Mouse (Mus musculus) heart, adult 2 months (tissue): ENCODE results near the gene Mei1. TPM values are rescaled to one million over a fixed set of nuclear protein-coding genes. Genes with fewer than 3 reads are reported as not detected.

Experiments used
- DNase-seq, 2 experiments: peaks; one replicate each; pipeline ENCODE4 v3.0.0; 2021
- H3K27ac ChIP-seq: fragments of 200-600 bp; 2 replicates; pipeline ENCODE4 v1.8.1; 2022
- H3K27me3 ChIP-seq: fragments of 200-500 bp; 2 replicates; pipeline ENCODE4 v1.6.1; 2012; ENCODE audit warnings: mild to moderate bottlenecking, low read length, inconsistent platforms, mixed read lengths; ENCODE audit not compliant: control insufficient read depth, insufficient read depth
- H3K36me3 ChIP-seq: fragments of 200-500 bp; 2 replicates; pipeline ENCODE4 v1.6.1; 2012; ENCODE audit warnings: low read length, inconsistent platforms; ENCODE audit not compliant: control insufficient read depth, insufficient read depth
- H3K4me1 ChIP-seq: fragments of 200-500 bp; 2 replicates; pipeline ENCODE4 v1.6.1; 2011; ENCODE audit warnings: low read length; ENCODE audit not compliant: control insufficient read depth, insufficient read depth
- H3K4me3 ChIP-seq: fragments of 200-600 bp; 2 replicates; pipeline ENCODE4 v1.8.1; 2022
- H3K79me2 ChIP-seq: fragments of 200-500 bp; replicated peaks from 2 replicates; pipeline ENCODE4 v1.6.1; 2012; ENCODE audit warnings: mild to moderate bottlenecking, inconsistent platforms, low read length, moderate library complexity, mixed read lengths; ENCODE audit not compliant: control insufficient read depth, insufficient read depth
- H3K9ac ChIP-seq: fragments of 200-500 bp; 2 replicates; pipeline ENCODE4 v1.6.1; 2012; ENCODE audit warnings: low read depth, mild to moderate bottlenecking, control low read depth, inconsistent platforms, low read length, mixed read lengths
- CTCF ChIP-seq: fragments of 200-600 bp; IDR thresholded peaks from 2 replicates; pipeline ENCODE4 v1.8.1; 2022; ENCODE audit warnings: antibody characterized with exemption, mild to moderate bottlenecking, moderate library complexity
- EP300 ChIP-seq: fragments of 200-500 bp; IDR thresholded peaks from 2 replicates; pipeline ENCODE4 v1.6.1; 2011; ENCODE audit warnings: low read depth, low read length, control low read depth; ENCODE audit not compliant: insufficient read depth
- POLR2A ChIP-seq: fragments of 200-500 bp; IDR thresholded peaks from 2 replicates; pipeline ENCODE4 v1.6.1; 2011; ENCODE audit warnings: mild to moderate bottlenecking, low read depth, low read length, control low read depth; ENCODE audit not compliant: insufficient read depth
- WGBS: fragments of 180-500 bp; shearing (Covaris S2); methylation state at CpG from one replicate; pipeline ENCODE4 v1.1.7; 2018; 5-methylcytosine and 5-hydroxymethylcytosine counted together
- intact Hi-C: fragments of 180-260 bp; cut with DNase I; formaldehyde crosslinking; loops from one replicate; pipeline ENCODE4 v1.15.1; 2025
- polyA plus RNA-seq: library from polyadenylated mRNA; depleted of rRNA; stranded (reverse); fragments of >200 nt; gene quantifications from 2 replicates; pipeline ENCODE4 v1.2.3, GENCODE M21; 2012
- total RNA-seq, 2 experiments: library from RNA; stranded (reverse); gene quantifications; 2 replicates each; pipeline ENCODE4 v1.2.3; 2021

Gene Mei1
- total and polyA plus RNA-seq, 3 experiments = not detected

GRCm38 (mm10) chr15:82148510-82148911 lies 78.7 kb downstream of the Mei1 start:
- no peak overlapping the region; the same call in 1 of the 2 replicates for H3K4me3 ChIP-seq
- H3K27ac ChIP-seq = no peak overlapping the region; the same call in 1 of the 2 replicates
- H3K79me2 ChIP-seq = peaks cover 6% of the 10 kb centered on the region; the same call in 1 of the 2 replicates
- H3K4me1 ChIP-seq = peaks cover 5% of the 10 kb centered on the region
- no peaks in the 10 kb centered on the region for H3K36me3 ChIP-seq
- 60% methylated on average over 9 of the region's 9 CpGs for WGBS
- no peaks in the 10 kb centered on the region for H3K27me3 ChIP-seq
- no peak overlapping the region; the same call in 1 of the 2 replicates for H3K9ac ChIP-seq
- intact Hi-C loops = loop anchor here (5.0 kb wide), 1 partner anchor 199 kb away; no protein-coding TSS in a partner anchor
- no peak for DNase-seq
- no peak for TF ChIP-seq CTCF
- TF ChIP-seq POLR2A = no peak
- no peak for TF ChIP-seq EP300

DNA sequence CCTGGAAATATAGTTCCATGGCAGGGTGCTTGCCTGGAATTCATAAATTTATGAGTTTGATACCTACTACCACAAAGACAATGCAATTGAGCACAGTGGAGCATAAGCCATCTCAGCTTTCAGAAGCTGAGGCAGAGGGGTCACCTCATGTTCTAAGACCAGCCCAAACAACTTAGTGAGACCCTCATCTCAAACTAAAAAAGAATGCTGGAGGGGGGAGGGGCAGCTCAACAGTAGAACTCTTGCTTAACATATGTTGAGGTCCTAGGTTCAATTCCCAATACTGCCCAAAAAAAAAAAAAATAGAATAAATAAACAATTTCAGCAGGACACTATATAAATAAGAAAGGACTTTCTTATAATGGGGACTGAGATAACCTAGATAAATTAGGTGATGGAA lies 80.2 kb downstream of the Mei1 start:
- no peaks in the 10 kb centered on the region for H3K27me3 ChIP-seq
- no peak for DNase-seq
- intact Hi-C loops = no loop called here
- H3K4me1 ChIP-seq = peaks cover 5% of the 10 kb centered on the region
- TF ChIP-seq EP300 = no peak
- no peak for TF ChIP-seq CTCF
- no peak for TF ChIP-seq POLR2A
- no peak overlapping the region for H3K9ac ChIP-seq
- H3K36me3 ChIP-seq = no peaks in the 10 kb centered on the region
- no peak overlapping the region for H3K4me3 ChIP-seq
- H3K79me2 ChIP-seq = peaks cover 8% of the 10 kb centered on the region; the same call in 1 of the 2 replicates
- no peak overlapping the region for H3K27ac ChIP-seq

- intact Hi-C loops = no loop called here
- no peak for DNase-seq
- H3K36me3 ChIP-seq = no peaks in the 10 kb centered on the region
- peaks cover 8% of the 10 kb centered on the region for H3K79me2 ChIP-seq
- no peak overlapping the region for H3K4me3 ChIP-seq
- WGBS = 90% methylated on average over 4 of the region's 4 CpGs
- H3K27me3 ChIP-seq = no peaks in the 10 kb centered on the region
- H3K4me1 ChIP-seq = peaks cover 3% of the 10 kb centered on the region
- TF ChIP-seq CTCF (no peak), EP300 (no peak), POLR2A (no peak)
- H3K9ac ChIP-seq = no peak overlapping the region
- no peak overlapping the region for H3K27ac ChIP-seq
These were observed 81.4 kb downstream of the Mei1 start for GRCm38 (mm10) chr15:82151176-82151575.

DNA sequence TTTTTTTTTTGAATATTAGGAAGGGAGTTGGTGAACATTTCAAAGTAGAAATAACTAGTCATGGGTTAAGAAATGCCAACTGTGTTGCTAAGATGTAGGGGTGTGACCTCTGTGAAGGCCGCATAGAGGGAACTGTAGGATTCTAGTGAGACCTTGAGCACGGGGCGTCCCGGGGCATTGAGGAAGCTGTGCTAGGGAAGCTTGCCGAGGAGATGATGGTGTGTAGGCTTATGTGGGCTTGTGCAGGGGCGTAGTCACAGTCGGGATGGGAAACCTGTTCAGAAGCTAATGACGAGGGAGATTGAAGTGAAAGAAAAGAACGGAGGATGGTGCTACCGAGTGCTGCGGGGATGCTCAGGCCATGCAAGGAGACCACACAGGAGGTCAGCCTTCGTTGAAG lies 82.2 kb downstream of the Mei1 start:
- H3K9ac ChIP-seq = no peak overlapping the region
- H3K79me2 ChIP-seq = peaks cover 8% of the 10 kb centered on the region
- intact Hi-C loops = no loop called here
- H3K4me3 ChIP-seq = no peak overlapping the region
- no peak overlapping the region for H3K27ac ChIP-seq
- DNase-seq = no peak
- 80% methylated on average over 12 of the region's 12 CpGs for WGBS
- H3K27me3 ChIP-seq = no peaks in the 10 kb centered on the region
- TF ChIP-seq CTCF = no peak
- no peak for TF ChIP-seq POLR2A
- no peak for TF ChIP-seq EP300
- no peaks in the 10 kb centered on the region for H3K36me3 ChIP-seq
- peaks cover 1% of the 10 kb centered on the region; the same call in 1 of the 2 replicates for H3K4me1 ChIP-seq

DNA sequence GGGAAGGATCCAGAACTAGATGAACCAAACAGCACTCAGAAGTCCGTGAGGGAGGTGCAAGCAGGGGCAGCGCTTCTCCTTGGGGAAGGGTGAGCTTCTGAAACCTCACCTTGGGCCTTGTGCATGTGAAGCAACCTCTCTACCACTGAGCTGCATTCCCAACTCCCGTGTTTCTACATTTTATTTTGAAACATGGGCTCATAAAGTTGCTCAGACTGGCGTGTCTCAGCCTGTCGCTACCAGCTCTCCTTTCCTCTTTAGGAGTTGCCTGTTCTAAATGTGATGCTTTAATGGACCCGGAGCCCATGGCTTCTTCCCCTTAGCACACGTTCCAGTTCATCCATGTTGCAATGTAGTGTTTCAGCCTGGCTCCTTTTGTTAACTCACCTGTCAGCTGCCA lies 82.6 kb downstream of the Mei1 start:
- H3K9ac ChIP-seq = no peak overlapping the region
- TF ChIP-seq CTCF (no peak), EP300 (no peak), POLR2A (no peak)
- intact Hi-C loops = no loop called here

DNA sequence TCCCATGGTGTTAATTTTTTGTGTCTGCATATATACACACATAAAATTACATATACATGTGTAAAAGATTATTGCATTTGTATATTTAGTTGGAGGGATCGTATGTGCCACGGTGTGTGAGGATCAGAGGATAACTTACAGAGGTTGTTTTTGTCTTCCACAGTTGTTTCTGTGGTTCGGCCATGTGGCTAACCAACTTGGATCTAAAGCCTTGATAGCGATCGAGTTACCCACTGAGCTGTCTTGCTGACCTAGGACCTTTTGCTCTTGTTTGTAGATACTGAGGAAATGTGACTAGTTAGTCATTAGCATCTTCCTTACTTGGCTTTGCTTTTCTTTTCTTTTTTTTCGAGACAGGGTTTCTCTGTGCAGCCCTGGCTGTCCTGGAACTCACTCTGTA lies 86.5 kb downstream of the Mei1 start:
- no peak overlapping the region for H3K27ac ChIP-seq
- WGBS = 93% methylated on average over 6 of the region's 6 CpGs
- no peak overlapping the region for H3K4me3 ChIP-seq
- peaks cover 4% of the 10 kb centered on the region for H3K79me2 ChIP-seq
- intact Hi-C loops = no loop called here
- H3K27me3 ChIP-seq = no peaks in the 10 kb centered on the region
- H3K4me1 ChIP-seq = peaks cover 7% of the 10 kb centered on the region
- H3K36me3 ChIP-seq = no peaks in the 10 kb centered on the region
- TF ChIP-seq CTCF (no peak), EP300 (no peak), POLR2A (no peak)
- DNase-seq = no peak
- no peak overlapping the region for H3K9ac ChIP-seq

More for the DNA sequence above, 82.6 kb downstream of the Mei1 start:
- WGBS = 90% methylated on average over 7 of the region's 7 CpGs
- Histone ChIP-seq H3K27me3 (no peaks in the 10 kb centered on the region), H3K4me1 (peaks cover 1% of the 10 kb centered on the region; the same call in 1 of the 2 replicates), H3K27ac (no peak overlapping the region), H3K4me3 (no peak overlapping the region), H3K36me3 (no peaks in the 10 kb centered on the region), H3K79me2 (peaks cover 8% of the 10 kb centered on the region)
- no peak for DNase-seq
